Mouse (Mus musculus): ENCODE data around the gene Ptgr1.

GRCm38 (mm10) chr4:58989303-58989898, 2.5 kb upstream of the Ptgr1 start:
- TF ChIP-seq ZC3H11A (IDR thresholded peaks at IDR 0.05; ENCODE audit: low read depth, low read length) (no peak), NELFE (IDR thresholded peaks at IDR 0.05; ENCODE audit: low read depth, low read length) (no peak), GATA1 (IDR thresholded peaks at IDR 0.05; ENCODE audit: low read depth, low read length) (no peak), CTCF (IDR thresholded peaks at IDR 0.05 in 2 of 3, conservative IDR thresholded peaks at IDR 0.05 in 1 of 3; ENCODE audit: control insufficient read depth in 1 of 3, insufficient read depth in 1 of 3, low read depth in 2 of 3, low read length in 3 of 3, poor library complexity in 1 of 3, severe bottlenecking in 1 of 3) (no peak), USF2 (IDR thresholded peaks at IDR 0.05; ENCODE audit: borderline replicate concordance in 1 of 2, insufficient read depth in 1 of 2, low read depth in 1 of 2, low read length in 2 of 2) (no peak)
